Mouse (Mus musculus) brain, embryonic 14.5 days (tissue): ENCODE data around the gene Scrn1.

ENCODE experiments used
- CTCF ChIP-seq: fragments of 200-500 bp; IDR thresholded peaks from 2 replicates; pipeline ENCODE4 v1.5.1; 2012; ENCODE audit warnings: inconsistent platforms, mild to moderate bottlenecking, moderate library complexity, borderline replicate concordance; ENCODE audit not compliant: insufficient read depth, insufficient read length; ENCODE audit errors: extremely low read depth
- POLR2A ChIP-seq: fragments of 200-500 bp; IDR thresholded peaks from 2 replicates; pipeline ENCODE4 v1.6.1; 2012; ENCODE audit warnings: mild to moderate bottlenecking, inconsistent platforms, borderline replicate concordance; ENCODE audit not compliant: poor library complexity, insufficient read depth, insufficient read length, severe bottlenecking; ENCODE audit errors: extremely low read depth

DNA sequence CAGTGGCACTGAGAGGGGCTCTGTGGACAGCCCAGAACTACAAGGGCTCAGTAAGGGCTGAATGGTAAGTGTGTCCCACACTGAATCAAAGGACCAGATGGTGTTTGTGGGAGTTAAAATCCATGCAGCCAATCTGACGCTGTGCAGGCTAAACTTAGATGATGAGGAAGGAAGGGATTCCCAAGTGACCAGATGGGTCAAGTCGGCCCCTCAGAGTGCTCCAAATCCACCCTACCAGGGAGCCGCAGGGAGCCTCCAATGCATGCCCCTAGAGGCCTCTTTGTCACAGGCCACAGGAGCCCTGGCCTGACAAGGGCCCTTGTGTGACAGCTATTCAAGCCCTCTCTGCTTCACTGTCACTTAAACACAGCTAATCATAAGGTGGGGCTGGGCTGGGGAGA is 27.5 kb downstream of the Scrn1 start:
- TF ChIP-seq CTCF (no peak), POLR2A (no peak)
